Mouse (Mus musculus) kidney, adult 2 months (tissue): Measurements from ENCODE around the gene Cfb.
"Not testable (repeated sequence)": the region's sequence is repeated elsewhere in the genome, so short reads cannot be mapped to it uniquely, and the experiment has no call there.

Experiments used
- CTCF ChIP-seq: fragments of 200-500 bp; conservative IDR thresholded peaks from 2 replicates; pipeline ENCODE4 v1.5.1; 2011; ENCODE audit warnings: low read depth, mild to moderate bottlenecking, control low read depth, low read length, moderate library complexity, mixed read lengths; ENCODE audit not compliant: insufficient read depth, insufficient read length
- POLR2A ChIP-seq: fragments of 200-500 bp; IDR thresholded peaks from one replicate; pipeline ENCODE4 v1.6.1; 2011; ENCODE audit warnings: low read depth, low read length, control low read depth

GRCm38 (mm10) chr17:34901948-34902347, 39.6 kb upstream of the Cfb start:
- not testable (repeated sequence) for TF ChIP-seq POLR2A, CTCF
